Mouse (Mus musculus) erythroblast, embryonic 14.5 days (primary cell): ENCODE results near the gene Arhgap33. TPM values are rescaled to one million over a fixed set of nuclear protein-coding genes. Genes with fewer than 3 reads are reported as not detected.

Experiments
- H3K27me3 ChIP-seq: 2 replicates; pipeline ENCODE4 v1.6.1; 2012; ENCODE audit warnings: inconsistent platforms; ENCODE audit not compliant: control insufficient read depth
- H3K36me3 ChIP-seq: 2 replicates; pipeline ENCODE4 v1.6.1; 2012; ENCODE audit warnings: mild to moderate bottlenecking, inconsistent platforms; ENCODE audit not compliant: control insufficient read depth
- H3K4me1 ChIP-seq: 2 replicates; pipeline ENCODE4 v1.6.1; 2012; ENCODE audit warnings: inconsistent platforms; ENCODE audit not compliant: control insufficient read depth
- H3K4me3 ChIP-seq: replicated peaks from 2 replicates; pipeline ENCODE3; 2012; ENCODE audit warnings: moderate library complexity, mild to moderate bottlenecking, inconsistent platforms
- H3K9me3 ChIP-seq: 2 replicates; pipeline ENCODE4 v1.6.1; 2012; ENCODE audit warnings: low read length, inconsistent platforms, mixed read lengths; ENCODE audit not compliant: control insufficient read depth
- GATA1 ChIP-seq: IDR thresholded peaks from 2 replicates; pipeline ENCODE4 v1.6.1; 2012; ENCODE audit warnings: low read length, inconsistent platforms, mixed read lengths
- TAL1 ChIP-seq: IDR thresholded peaks from 3 replicates; pipeline ENCODE4 v1.6.1; 2012; ENCODE audit warnings: low read length, inconsistent platforms, mixed read lengths
- polyA plus RNA-seq: library from polyadenylated mRNA; stranded (reverse); fragments of >175 nt; gene quantifications from 2 replicates; pipeline ENCODE4 v1.2.3, GENCODE M21; 2012

The Arhgap33 gene
- polyA plus RNA-seq, 1 experiment: 11.7 TPM

DNA sequence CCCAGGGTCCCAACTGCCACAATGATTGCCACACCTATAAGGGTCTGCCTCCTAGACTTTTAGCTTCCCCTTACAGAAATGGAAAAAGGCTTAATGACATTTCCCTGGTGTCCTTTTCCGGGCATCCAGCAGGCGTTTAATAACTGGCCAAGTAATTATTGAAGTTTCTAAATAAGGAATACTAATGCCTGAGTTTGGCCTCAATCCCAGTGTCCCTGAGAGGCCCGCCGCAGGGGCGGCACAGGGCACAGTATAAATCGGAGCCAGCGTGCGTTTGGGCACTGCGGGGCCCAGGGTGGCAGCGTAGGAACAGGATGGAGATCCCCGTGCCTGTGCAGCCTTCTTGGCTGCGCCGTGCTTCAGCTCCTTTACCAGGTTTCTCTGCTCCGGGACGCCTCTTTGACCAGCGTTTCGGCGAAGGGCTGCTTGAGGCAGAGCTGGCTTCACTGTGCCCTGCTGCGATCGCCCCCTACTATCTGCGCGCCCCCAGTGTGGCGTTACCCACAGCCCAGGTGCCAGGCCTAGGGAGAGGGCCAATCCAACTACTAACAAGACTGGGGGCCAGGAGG, 18.2 kb upstream of the Arhgap33 start:
- Histone ChIP-seq H3K4me3 (peak overlapping the region; percentile 93), H3K9me3 (no peaks in the 10 kb centered on the region), H3K27me3 (no peaks in the 10 kb centered on the region), H3K4me1 (peaks cover 51% of the 10 kb centered on the region), H3K36me3 (peaks cover 59% of the 10 kb centered on the region)
- TF ChIP-seq TAL1 (no peak), GATA1 (no peak)

DNA sequence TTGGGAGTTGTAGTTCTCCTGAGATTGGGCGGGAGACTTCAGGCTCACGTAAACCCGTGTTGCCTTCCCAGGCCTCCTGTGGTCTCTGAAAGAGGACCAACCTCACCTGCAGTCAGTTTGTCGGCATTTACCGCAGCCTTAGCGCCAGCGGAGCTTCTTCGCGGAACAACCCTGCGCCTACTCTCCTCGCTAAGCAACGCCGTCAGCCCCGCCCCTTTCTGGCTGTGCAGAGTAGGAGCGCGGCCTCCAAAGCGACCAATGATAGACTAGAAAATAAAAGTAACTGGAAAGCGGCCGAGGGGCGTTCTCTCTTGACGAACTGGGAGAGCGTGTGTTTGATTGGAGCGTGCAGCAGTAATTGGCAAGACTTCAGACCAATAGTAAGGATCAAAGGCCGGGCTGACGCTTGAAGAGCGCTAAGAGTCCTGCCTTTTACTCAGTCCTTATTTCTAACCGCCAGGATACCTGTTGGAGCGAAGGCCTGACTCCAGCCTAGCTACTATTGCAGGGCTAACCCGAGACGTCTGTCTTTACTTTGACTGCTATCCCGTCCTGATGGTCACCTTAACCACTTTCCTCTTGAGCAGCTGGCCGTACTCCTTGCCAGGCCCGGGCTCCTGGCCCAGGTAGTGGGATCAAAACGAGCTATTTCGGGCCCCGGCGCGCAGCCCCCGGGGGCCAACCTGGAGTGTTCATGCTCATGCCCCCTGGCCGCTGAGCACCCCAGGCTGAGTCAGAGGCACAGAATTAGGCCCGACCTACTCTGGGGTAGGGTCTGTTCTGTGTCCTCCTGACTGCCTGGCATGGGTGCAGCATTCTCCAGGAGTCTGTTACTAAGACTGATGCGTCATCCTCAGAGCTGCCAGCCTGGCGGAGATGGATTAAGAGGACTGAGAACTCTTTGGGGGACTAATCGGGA, 17.5 kb upstream of the Arhgap33 start, which contains the start of the genes Hspb6 and Proser3:
TSS of gene Hspb6 (plus strand) at position 77 of the 919 bp plus-strand sequence.
TSS of gene Proser3 (minus strand) at position 198 of the 919 bp plus-strand sequence.
- TF ChIP-seq TAL1 (no peak), GATA1 (no peak)
- Histone ChIP-seq H3K36me3 (peaks cover 56% of the 10 kb centered on the region), H3K9me3 (no peaks in the 10 kb centered on the region), H3K27me3 (no peaks in the 10 kb centered on the region), H3K4me3 (peak within 1 kb of the TSS; percentile 93), H3K4me1 (peaks cover 43% of the 10 kb centered on the region)

DNA sequence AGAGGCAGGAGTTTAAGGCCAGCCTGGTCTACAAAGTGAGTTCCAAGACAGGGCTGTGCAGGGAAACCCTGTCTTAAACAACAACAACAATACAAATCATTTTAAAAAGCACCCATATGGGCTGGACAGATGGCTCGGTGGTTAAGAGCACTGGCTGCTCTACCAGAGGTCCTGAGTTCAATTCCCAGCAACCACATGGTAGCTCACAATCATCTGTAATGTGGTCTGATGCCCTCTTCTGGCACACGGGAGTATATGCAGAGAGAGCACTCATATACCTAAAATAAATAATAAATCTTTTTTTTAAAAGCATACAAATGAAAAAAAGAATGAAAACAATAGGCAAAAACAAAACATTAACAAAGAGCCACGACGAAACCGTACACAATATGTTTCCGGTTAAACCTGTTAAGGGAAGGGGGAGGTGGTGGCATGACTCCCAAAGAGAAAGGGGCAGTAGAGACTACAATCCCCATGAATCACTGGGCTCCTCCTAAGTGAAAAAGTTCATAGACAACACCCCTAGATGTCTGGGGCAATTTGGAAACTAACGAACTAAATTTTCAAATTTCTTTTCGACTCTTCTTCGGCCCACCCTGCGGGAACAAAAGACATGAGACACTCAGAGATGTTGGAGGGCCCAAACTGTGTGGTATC, 16.7 kb upstream of the Arhgap33 start:
- no peaks in the 10 kb centered on the region for H3K9me3 ChIP-seq
- no peaks in the 10 kb centered on the region for H3K27me3 ChIP-seq
- peak overlapping the region; percentile 93 for H3K4me3 ChIP-seq
- H3K4me1 ChIP-seq: peaks cover 39% of the 10 kb centered on the region
- no peak for TF ChIP-seq GATA1
- TF ChIP-seq TAL1: no peak
- peaks cover 51% of the 10 kb centered on the region for H3K36me3 ChIP-seq

DNA sequence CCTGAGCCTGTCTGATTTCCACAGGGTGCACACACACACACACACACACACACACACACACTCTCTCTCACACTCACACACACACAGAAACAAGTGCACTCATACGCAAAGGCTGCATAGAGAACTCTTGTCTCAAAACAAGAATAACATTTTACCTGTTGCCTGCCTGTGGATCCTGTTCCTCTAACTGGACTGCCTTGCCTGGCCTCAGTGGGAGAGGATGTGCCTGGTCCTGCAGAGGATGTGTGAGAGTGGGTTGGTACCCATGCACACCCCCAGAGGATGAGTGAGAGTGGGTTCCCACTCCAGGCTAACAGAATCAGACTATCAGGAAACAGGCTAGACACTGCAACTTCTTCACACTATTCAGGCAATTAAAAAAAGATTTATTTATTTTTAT, 15.7 kb upstream of the Arhgap33 start:
- peaks cover 50% of the 10 kb centered on the region for H3K36me3 ChIP-seq
- no peak for TF ChIP-seq GATA1
- no peak for TF ChIP-seq TAL1
- H3K9me3 ChIP-seq: no peaks in the 10 kb centered on the region
- H3K4me3 ChIP-seq: no peak overlapping the region
- H3K4me1 ChIP-seq: peaks cover 39% of the 10 kb centered on the region
- H3K27me3 ChIP-seq: no peaks in the 10 kb centered on the region

DNA sequence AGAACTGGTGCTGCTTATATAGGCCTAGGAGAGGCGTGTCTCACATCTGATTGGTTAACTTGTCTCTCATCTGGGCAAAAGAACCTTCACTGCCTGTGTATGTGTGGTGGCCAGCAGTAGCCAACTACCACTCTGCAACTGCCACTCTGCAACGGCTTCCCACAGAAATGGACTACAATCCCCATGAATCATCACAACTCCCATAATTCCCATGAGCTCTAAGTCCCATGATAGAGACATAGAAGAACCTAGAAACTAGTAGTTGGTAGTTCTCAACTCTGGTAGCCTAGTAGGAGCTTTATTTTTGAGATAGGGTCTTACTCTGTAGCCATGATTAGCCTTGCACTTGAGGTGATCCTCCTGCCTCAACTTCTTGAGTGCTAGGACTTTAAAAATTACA, 15.0 kb upstream of the Arhgap33 start:
- Histone ChIP-seq H3K4me3 (no peak overlapping the region), H3K4me1 (peaks cover 39% of the 10 kb centered on the region), H3K36me3 (peaks cover 46% of the 10 kb centered on the region), H3K9me3 (no peaks in the 10 kb centered on the region), H3K27me3 (no peaks in the 10 kb centered on the region)
- TF ChIP-seq TAL1 (no peak), GATA1 (no peak)

DNA sequence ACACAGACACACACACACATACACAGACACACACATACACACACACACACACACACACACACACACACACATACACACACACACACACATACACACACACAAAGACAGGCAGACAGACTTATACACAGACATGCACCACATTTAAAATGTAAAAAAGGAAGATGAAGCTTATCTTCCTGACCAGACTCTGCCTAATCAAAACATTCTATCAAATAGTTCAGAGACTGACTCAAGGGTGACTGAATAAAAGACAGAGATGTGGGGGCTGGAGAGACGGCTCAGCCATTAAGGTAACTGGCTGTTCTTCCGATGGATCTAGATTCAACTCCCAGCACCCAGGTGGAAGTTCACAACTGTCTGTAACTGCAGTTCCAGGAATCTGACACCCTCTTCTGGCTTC, 9.5 kb upstream of the Arhgap33 start:
- no peaks in the 10 kb centered on the region for H3K27me3 ChIP-seq
- H3K36me3 ChIP-seq: peaks cover 72% of the 10 kb centered on the region
- peaks cover 14% of the 10 kb centered on the region for H3K4me1 ChIP-seq
- no peaks in the 10 kb centered on the region for H3K9me3 ChIP-seq
- TF ChIP-seq GATA1 (no peak), TAL1 (no peak)
- H3K4me3 ChIP-seq: no peak overlapping the region

DNA sequence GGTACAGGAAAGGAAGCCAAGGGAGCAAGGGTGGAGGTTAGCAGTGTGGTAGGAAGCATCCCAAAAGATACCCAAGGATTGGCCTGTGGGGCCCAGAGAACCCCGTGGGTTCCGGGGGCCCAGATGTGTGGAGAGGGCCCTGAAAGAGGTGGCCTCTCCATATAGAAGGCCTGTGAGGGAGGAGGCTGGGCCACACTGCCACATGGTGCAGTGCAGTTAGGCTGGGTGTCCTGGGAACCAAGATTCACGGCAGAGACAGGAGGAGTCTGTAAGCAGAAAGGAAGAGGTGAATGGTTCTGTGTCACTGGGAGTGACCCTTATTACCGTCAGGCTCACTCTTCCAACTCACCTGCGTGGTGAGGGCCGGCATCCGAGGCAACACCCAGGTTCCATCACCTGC, 5.7 kb upstream of the Arhgap33 start:
- H3K4me3 ChIP-seq: no peak overlapping the region
- no peaks in the 10 kb centered on the region for H3K27me3 ChIP-seq
- no peaks in the 10 kb centered on the region for H3K9me3 ChIP-seq
- H3K4me1 ChIP-seq: peaks cover 26% of the 10 kb centered on the region
- H3K36me3 ChIP-seq: peaks cover 52% of the 10 kb centered on the region
- TF ChIP-seq GATA1 (no peak), TAL1 (no peak)

DNA sequence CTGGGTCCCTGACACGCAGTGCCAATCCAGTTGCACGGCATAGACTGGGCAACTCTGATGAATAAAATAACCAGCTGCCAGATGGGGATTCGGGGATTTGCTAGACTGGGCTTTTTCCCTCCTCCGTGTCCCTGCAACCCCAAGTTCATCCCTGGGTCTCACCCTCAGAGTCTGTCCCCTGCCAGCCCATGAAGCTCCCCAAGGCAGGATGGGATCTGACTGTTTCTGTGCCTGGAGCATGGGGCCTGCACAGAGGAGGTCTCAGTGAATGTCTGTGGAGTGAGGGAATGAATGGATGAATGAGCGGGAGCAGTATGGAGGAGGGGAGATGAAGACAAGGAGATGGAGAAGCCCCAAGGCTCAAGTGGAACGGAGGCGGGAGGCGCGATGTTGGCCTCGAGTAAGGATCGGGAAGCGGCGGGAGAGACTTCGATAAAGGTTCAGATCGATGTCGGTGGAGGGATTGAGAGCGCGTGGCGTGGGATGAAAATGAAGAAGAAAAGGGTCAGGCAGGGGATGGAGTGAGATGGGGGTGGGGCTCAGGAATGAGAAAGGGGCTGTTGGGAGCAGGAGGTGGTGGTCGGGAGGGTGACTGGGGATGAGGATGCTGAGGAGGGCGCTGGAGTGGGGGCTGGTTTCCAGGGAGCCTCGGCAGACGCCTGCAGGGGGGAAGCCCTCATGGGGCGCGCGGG, 773 bp downstream of the Arhgap33 start:
- Histone ChIP-seq H3K4me1 (peaks cover 53% of the 10 kb centered on the region), H3K36me3 (peaks cover 47% of the 10 kb centered on the region), H3K9me3 (no peaks in the 10 kb centered on the region), H3K4me3 (peak overlapping the region; percentile 87), H3K27me3 (peaks cover 6% of the 10 kb centered on the region; the same call in 1 of the 2 replicates)
- no peak for TF ChIP-seq TAL1
- no peak for TF ChIP-seq GATA1
